Mouse (Mus musculus) 3134 (cell line): ENCODE data around the gene Naa15.

ENCODE experiments used
- DNase-seq: peaks from one replicate; pipeline ENCODE4 v3.0.0-alpha.2; 2011; ENCODE audit warnings: low spot score; ENCODE audit not compliant: insufficient read length; ENCODE audit errors: extremely low read depth

Naa15 gene

DNA sequence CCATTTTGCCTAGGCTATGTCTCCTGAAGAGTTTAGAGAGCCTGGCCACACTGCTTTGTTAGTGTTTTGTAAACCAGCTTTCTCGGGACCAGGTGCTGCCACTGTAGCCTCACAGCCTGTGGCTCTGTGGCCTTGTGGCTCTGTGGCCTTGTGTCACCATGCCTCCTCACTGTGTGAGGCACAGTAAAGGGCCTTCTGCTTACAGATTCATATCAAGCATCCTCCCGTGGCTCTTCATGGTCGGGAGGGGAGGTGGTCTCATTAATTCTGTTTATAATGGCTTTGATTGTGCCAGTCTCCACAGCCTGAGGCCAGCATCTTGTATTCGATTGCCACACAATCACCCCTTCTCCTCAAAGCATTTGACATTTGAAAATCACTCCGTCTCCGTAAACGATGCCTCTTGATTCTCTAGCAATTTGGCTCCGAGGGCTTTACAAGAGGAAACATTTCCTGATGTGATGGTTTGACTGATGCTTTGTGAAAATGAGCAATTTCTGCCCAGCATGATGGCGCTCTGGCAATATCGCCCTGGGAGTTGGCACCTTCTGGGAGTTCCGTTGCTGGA lies 89.5 kb downstream of the Naa15 start:
- DNase-seq = no peak

DNA sequence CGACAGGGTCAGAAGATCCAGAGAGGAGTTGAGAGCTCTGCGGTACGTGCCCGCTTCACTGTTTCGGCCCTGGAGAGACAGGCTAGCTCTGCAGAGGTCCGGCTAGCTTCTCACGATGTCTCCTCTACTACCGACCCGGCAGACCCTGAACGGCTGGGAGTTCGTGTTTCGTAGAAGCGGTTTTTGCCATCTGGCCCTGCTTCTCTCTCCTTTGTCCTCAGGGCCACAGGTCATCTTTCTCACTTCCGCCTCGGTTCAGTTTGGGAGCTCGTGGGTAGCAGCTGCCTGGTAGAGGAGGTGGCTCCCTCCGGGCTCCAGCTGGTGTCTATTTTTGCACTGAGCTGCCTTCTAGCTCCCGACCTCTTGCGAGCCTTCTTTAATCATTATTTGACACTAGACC lies 90.5 kb downstream of the Naa15 start:
- no peak for DNase-seq

DNA sequence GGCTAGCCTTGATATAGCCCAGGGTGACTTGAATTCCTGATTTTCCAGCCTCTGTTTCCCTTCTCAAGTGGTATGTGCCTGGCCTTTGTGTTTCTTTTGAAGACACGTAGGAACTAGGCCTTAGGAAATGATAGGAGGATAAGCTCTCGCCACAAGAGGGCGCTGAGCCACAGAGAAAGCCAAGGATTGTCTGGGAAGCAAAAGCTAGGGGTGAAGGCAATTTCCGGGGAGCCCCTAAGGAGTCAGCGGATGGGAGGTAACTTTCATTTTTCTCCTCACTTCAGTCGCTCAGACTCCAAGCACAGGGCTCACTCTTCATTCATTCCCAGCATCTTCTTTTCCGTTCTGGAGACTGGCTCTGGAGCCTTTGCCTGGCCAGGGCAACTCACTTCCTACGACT lies 96.0 kb downstream of the Naa15 start:
- peak; percentile 57 for DNase-seq

DNA sequence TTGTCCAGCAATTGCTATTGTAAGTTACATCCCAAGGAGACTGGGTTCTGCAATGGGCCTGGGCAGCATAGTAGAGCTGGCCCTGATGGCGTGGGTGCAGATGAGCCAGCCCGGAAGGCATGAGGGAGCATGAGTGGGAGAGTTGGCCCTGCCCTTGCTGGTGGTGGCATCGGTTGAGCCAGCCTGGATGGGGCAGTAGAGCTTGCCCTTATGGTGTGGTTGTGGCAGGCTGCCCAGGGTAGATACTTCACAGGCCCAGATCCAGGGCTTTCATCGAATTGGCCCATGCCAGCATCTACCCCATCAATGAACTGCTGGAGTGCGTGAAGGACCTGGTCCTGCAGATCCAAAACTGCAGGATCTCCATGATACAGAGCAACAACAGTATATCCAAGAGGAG lies 97.0 kb downstream of the Naa15 start:
- peak; percentile 22 for DNase-seq

- DNase-seq = no peak
Measured at GRCm38 (mm10) chr3:51517467-51517866, 102.5 kb downstream of the Naa15 start.

GRCm38 (mm10) chr3:51517878-51518762 lies 103.2 kb downstream of the Naa15 start:
- no peak for DNase-seq

- DNase-seq = no peak
Measured at GRCm38 (mm10) chr3:51518763-51519121, 103.8 kb downstream of the Naa15 start.

DNA sequence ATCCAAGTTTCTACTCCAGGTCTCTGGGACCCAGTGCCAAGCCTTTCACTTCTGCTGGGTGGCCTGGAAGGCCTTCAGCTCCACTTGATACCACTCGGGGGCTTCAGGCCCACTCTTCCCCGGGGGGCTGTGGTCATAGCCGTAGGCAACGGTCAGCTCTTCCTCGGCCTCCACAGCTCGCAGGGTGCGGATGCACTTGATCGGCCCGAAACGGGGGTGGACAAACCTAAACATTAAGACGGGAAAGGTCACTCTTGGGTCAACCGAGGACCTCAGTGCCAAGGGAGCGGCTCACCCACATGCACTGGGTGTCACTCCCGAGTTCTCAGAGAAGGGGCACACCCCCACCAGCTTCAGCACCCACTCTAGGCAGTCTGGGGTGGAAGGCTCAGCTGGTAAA lies 106.3 kb downstream of the Naa15 start:
- no peak for DNase-seq

DNA sequence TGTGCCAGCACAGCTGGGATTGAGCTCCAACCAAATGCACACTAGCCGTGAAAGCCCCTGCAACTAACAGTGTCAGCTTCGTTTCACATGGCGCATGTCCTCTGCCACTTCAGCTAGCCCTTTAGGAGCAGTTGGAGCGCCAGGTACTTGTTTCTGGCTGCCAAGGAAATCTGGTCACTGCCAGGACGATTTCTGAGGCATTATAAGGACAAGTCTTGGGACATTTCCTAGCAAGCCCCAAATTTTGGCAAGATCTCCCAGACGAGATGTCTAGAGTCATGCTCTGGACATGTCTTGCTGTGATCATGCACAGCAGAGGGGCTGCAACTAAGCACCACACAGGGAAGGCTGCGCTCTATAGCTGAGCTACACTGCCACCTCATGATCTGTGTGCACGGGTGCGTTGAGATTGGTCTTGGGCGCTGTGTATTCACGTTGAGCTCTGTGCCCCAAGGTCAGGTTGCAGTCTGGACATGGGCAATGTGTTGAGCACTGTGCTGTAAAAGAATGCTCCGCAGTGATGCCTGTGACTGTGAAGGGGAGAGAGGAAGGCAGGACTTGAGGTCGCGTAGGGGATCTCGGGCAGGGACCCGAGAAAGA lies 110.3 kb downstream of the Naa15 start:
- no peak for DNase-seq
